Mouse (Mus musculus) heart, postnatal 0 days (tissue): ENCODE data around the gene Acvr1b.

ENCODE experiments used
- CTCF ChIP-seq: IDR thresholded peaks from 2 replicates; pipeline ENCODE4 v1.5.1; 2016; ENCODE audit warnings: antibody characterized with exemption, control low read depth, low read depth
- EP300 ChIP-seq: IDR thresholded peaks from 2 replicates; pipeline ENCODE4 v1.6.1; 2016; ENCODE audit warnings: antibody characterized with exemption, low read depth

- TF ChIP-seq CTCF (no peak), EP300 (no peak)
Measured at GRCm38 (mm10) chr15:101235342-101235698, 61.5 kb downstream of the Acvr1b start.
